ENCODE assay signal across 10 mouse cellular contexts in the genomic region with DNA sequence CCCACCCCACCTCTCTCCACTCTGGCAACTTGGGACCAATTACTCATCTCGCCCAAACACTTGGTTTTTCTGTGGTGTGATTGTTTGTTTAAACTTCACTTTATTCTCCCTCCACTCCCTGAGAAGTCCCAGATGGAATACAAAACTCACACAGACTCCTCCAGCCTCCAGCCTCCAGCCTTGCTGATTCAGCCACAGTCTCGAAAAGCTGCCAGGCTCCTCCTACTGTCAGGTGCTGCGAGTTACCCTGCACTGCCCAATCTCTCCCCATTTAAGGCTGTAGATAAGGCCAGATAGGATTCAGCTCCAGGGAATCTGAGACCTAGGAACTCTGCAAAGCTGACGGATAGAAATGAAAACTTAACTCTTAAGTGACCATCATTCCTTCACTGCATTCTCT.
DNase-seq lines count a peak whose midpoint lies in the region; ATAC-seq and TF ChIP-seq lines count a peak whose summit lies in the region.
"Had no signal": no experiment of that assay in that cellular context is flagged by ENCODE, and none has a peak within 500 bp of the region (broad histone marks: within the 10 kb centered on the region; RNA-seq: fewer than 3 reads in every experiment).

No protein-coding gene starts in this region.

- 0 out of 2 replicates have a peak overlapping the region, but pooled peaks have one; percentile 30 for H3K27ac ChIP-seq in embryonic facial prominence, embryonic 10.5 days (replicated peaks)
- H3K27ac ChIP-seq in limb, embryonic 13.5 days: peak overlapping the region; percentile 73
- H3K27ac ChIP-seq: embryonic facial prominence, embryonic 15.5 days; liver, embryonic 14.5 days had no signal

- intact Hi-C loops in left cerebral cortex, postnatal 25 days (cut with DNase I): no loop called here
- intact Hi-C loops in heart, postnatal 36 days (cut with DNase I): no loop called here

- WGBS in embryonic facial prominence, embryonic 10.5 days: 4% methylated on average over 4 of the region's 4 CpGs
- WGBS in limb, embryonic 13.5 days: 3% methylated on average over 4 of the region's 4 CpGs

- peaks cover 12% of the 10 kb centered on the region for H3K4me1 ChIP-seq in embryonic facial prominence, embryonic 10.5 days
- H3K4me1 ChIP-seq in limb, embryonic 13.5 days: peaks cover 41% of the 10 kb centered on the region

- H3K4me3 ChIP-seq in embryonic facial prominence, embryonic 10.5 days: no peak overlapping the region
- H3K4me3 ChIP-seq in limb, embryonic 13.5 days: no peak overlapping the region
- H3K4me3 ChIP-seq: embryonic facial prominence, embryonic 15.5 days had no signal

- peak overlapping the region; percentile 36 for H3K4me2 ChIP-seq in limb, embryonic 13.5 days (replicated peaks)
- H3K4me2 ChIP-seq: embryonic facial prominence, embryonic 15.5 days had no signal

- ATAC-seq in limb, embryonic 13.5 days (ENCODE audit: low FRiP score, low read depth): peak; percentile 45; the same call in 1 of the 2 replicates
- no peak for ATAC-seq in erythroid progenitor cell, adult 5-6 weeks (replicated peaks; ENCODE audit: low FRiP score, poor library complexity, severe bottlenecking)

- TF ChIP-seq POLR2A in brain, embryonic 14.5 days (IDR thresholded peaks at IDR 0.05; ENCODE audit: borderline replicate concordance, extremely low read depth, insufficient read depth, insufficient read length, poor library complexity, severe bottlenecking): no peak

- DNase-seq in left cerebral cortex, postnatal 25 days (ENCODE audit: low spot score in 2 of 2): peak; percentile 5 to 66
- no peak for DNase-seq in left cerebral cortex, adult 11 months (ENCODE audit: low spot score)
- DNase-seq in brain, embryonic 14.5 days (ENCODE audit: low read depth): peak; percentile 58
- peak; percentile 37 for DNase-seq in embryonic facial prominence, embryonic 10.5 days (ENCODE audit: low spot score)
- DNase-seq in heart, postnatal 36 days: no peak
- DNase-seq: heart, adult 18-20 months had no signal

- no peaks in the 10 kb centered on the region for H3K27me3 ChIP-seq in embryonic facial prominence, embryonic 10.5 days (replicated peaks; ENCODE audit: low read depth, poor library complexity, severe bottlenecking)
- 0 out of 2 replicates have a peak, but pooled peaks cover 2% of the 10 kb centered on the region for H3K27me3 ChIP-seq in limb, embryonic 13.5 days
- H3K27me3 ChIP-seq: embryonic facial prominence, embryonic 15.5 days had no signal

- no peak for TF ChIP-seq CTCF in brain, embryonic 14.5 days (IDR thresholded peaks at IDR 0.05; ENCODE audit: borderline replicate concordance, extremely low read depth, insufficient read depth, insufficient read length)

- no peaks in the 10 kb centered on the region for H3K36me3 ChIP-seq in embryonic facial prominence, embryonic 10.5 days (replicated peaks)
- no peaks in the 10 kb centered on the region for H3K36me3 ChIP-seq in limb, embryonic 13.5 days
- H3K36me3 ChIP-seq: embryonic facial prominence, embryonic 15.5 days had no signal

- no peaks in the 10 kb centered on the region for H3K9me3 ChIP-seq in embryonic facial prominence, embryonic 10.5 days
- H3K9me3 ChIP-seq in limb, embryonic 13.5 days: no peaks in the 10 kb centered on the region
- H3K9me3 ChIP-seq: embryonic facial prominence, embryonic 15.5 days had no signal

- H3K9ac ChIP-seq in limb, embryonic 13.5 days: no peak overlapping the region
- H3K9ac ChIP-seq: embryonic facial prominence, embryonic 15.5 days; liver, embryonic 14.5 days had no signal

Comparison
In these comparisons a context has a peak if more than half of its experiments do, and no peak if none do; other contexts are left out.
1. DNase-seq: peak in left cerebral cortex, postnatal 25 days (2 of 2), brain, embryonic 14.5 days (single experiment) and embryonic facial prominence, embryonic 10.5 days (single experiment); none in left cerebral cortex, adult 11 months (single experiment) and heart, postnatal 36 days (0 of 2).